Mouse (Mus musculus) myocyte (in vitro differentiated cells): ENCODE data around the gene Tm9sf1. TPM values are rescaled to one million over a fixed set of nuclear protein-coding genes. Genes with fewer than 3 reads are reported as not detected.

ENCODE experiments used
- H3K27me3 ChIP-seq: one replicate; pipeline ENCODE4 v1.6.1; 2011; ENCODE audit not compliant: control insufficient read depth, insufficient read depth, insufficient read length
- H3K36me3 ChIP-seq: one replicate; pipeline ENCODE4 v1.6.1; 2011; ENCODE audit not compliant: control insufficient read depth, insufficient read depth
- H3K4me2 ChIP-seq: one replicate; pipeline ENCODE4 v1.6.1; 2011; ENCODE audit warnings: low read depth, control low read depth
- H3K4me3 ChIP-seq: one replicate; pipeline ENCODE4 v1.5.1; 2011; ENCODE audit warnings: mild to moderate bottlenecking, control low read depth, moderate library complexity
- H3K79me2 ChIP-seq: one replicate; pipeline ENCODE4 v1.6.1; 2011; ENCODE audit not compliant: control insufficient read depth, insufficient read depth
- H3ac ChIP-seq: one replicate; pipeline ENCODE4 v1.6.1; 2011; ENCODE audit not compliant: control insufficient read depth, insufficient read length
- CEBPB ChIP-seq: IDR thresholded peaks from 2 replicates; pipeline ENCODE4 v1.6.1; 2011; ENCODE audit warnings: mild to moderate bottlenecking, moderate library complexity; ENCODE audit not compliant: poor library complexity, insufficient read depth, severe bottlenecking
- E2F4 ChIP-seq: IDR thresholded peaks from one replicate; pipeline ENCODE4 v1.6.1; 2011; ENCODE audit warnings: mild to moderate bottlenecking, control low read depth, moderate library complexity; ENCODE audit not compliant: insufficient read depth
- MAX ChIP-seq: IDR thresholded peaks from one replicate; pipeline ENCODE4 v1.6.1; 2011; ENCODE audit warnings: low read depth, mild to moderate bottlenecking, control low read depth
- MYOD1 ChIP-seq, 3 experiments: IDR thresholded peaks; one replicate each; pipeline ENCODE4 v1.6.1; 2011; ENCODE audit warnings: control low read depth in 2 of 3, low read depth in 2 of 3, mild to moderate bottlenecking in 2 of 3, moderate library complexity in 1 of 3; ENCODE audit not compliant: insufficient read length in 2 of 3, control insufficient read depth in 1 of 3
- MYOG ChIP-seq, 3 experiments: IDR thresholded peaks; one replicate each; pipeline ENCODE4 v1.6.1; 2011; ENCODE audit warnings: control low read depth in 2 of 3, low read depth in 2 of 3, mild to moderate bottlenecking in 2 of 3; ENCODE audit not compliant: insufficient read length in 2 of 3, control insufficient read depth in 1 of 3, insufficient read depth in 1 of 3
- POLR2A ChIP-seq: IDR thresholded peaks from one replicate; pipeline ENCODE4 v1.6.1; 2011; ENCODE audit warnings: low read depth, mild to moderate bottlenecking, control low read depth, moderate library complexity; ENCODE audit not compliant: insufficient read length
- POLR2AphosphoS2 ChIP-seq: IDR thresholded peaks from one replicate; pipeline ENCODE4 v1.6.1; 2011; ENCODE audit warnings: low read depth, control low read depth; ENCODE audit not compliant: insufficient read length
- REST ChIP-seq: IDR thresholded peaks from one replicate; pipeline ENCODE4 v1.6.1; 2011; ENCODE audit warnings: mild to moderate bottlenecking, control low read depth, moderate library complexity; ENCODE audit not compliant: insufficient read depth, insufficient read length
- SRF ChIP-seq: IDR thresholded peaks from one replicate; pipeline ENCODE4 v1.6.1; 2011; ENCODE audit warnings: low read depth; ENCODE audit not compliant: control insufficient read depth, insufficient read length
- TCF12 ChIP-seq: IDR thresholded peaks from one replicate; pipeline ENCODE4 v1.6.1; 2011; ENCODE audit warnings: mild to moderate bottlenecking, control low read depth; ENCODE audit not compliant: poor library complexity, insufficient read depth, severe bottlenecking
- TCF3 ChIP-seq: IDR thresholded peaks from one replicate; pipeline ENCODE4 v1.6.1; 2011; ENCODE audit warnings: low read depth, control low read depth; ENCODE audit not compliant: insufficient read length
- USF1 ChIP-seq: IDR thresholded peaks from one replicate; pipeline ENCODE4 v1.6.1; 2011; ENCODE audit warnings: low read depth, mild to moderate bottlenecking, control low read depth, moderate library complexity
- polyA plus RNA-seq: library from polyadenylated mRNA; unstranded; fragments of >200 nt; fragmentation: generic; extraction: Trizol; gene quantifications from one replicate; pipeline ENCODE4 v1.2.1, GENCODE M21; 2012; ENCODE audit warnings: missing spikeins

Gene Tm9sf1
- polyA plus RNA-seq, 1 experiment = 57.9 TPM

- Histone ChIP-seq H3K79me2 (peaks cover 10% of the 10 kb centered on the region), H3K4me2 (no peak within 1 kb of the TSS), H3ac (no peak within 1 kb of the TSS), H3K36me3 (no peaks in the 10 kb centered on the region), H3K27me3 (no peaks in the 10 kb centered on the region), H3K4me3 (no peak within 1 kb of the TSS)
- no peak for TF ChIP-seq CEBPB
- no peak for TF ChIP-seq MAX
- no peak for TF ChIP-seq TCF3
- TF ChIP-seq USF1 = no peak
- no peak for TF ChIP-seq POLR2A
- no peak for TF ChIP-seq TCF12
These were observed 6.3 kb upstream of the Tm9sf1 start, which contains the start of gene Tssk4 for GRCm38 (mm10) chr14:55649884-55650283. TSS of gene Tssk4 (plus strand) at chr14:55650184.

GRCm38 (mm10) chr14:55644261-55644888 is 769 bp upstream of the Tm9sf1 start:
- H3K4me2 ChIP-seq = peak overlapping the region; percentile 79
- H3K36me3 ChIP-seq = peaks cover under 1% of the 10 kb centered on the region
- H3ac ChIP-seq = peak overlapping the region; percentile 73
- H3K4me3 ChIP-seq = peak overlapping the region; percentile 81
- H3K27me3 ChIP-seq = no peaks in the 10 kb centered on the region
- no peak for TF ChIP-seq POLR2A
- H3K79me2 ChIP-seq = peaks cover 50% of the 10 kb centered on the region

- peaks cover 50% of the 10 kb centered on the region for H3K79me2 ChIP-seq
- peaks cover 6% of the 10 kb centered on the region for H3K36me3 ChIP-seq
- H3K27me3 ChIP-seq = no peaks in the 10 kb centered on the region
- TF ChIP-seq MYOG (IDR thresholded peaks at IDR 0.05; ENCODE audit: control insufficient read depth in 1 of 3, insufficient read depth in 1 of 3, insufficient read length in 2 of 3, low read depth in 2 of 3) = no peak
- H3K4me3 ChIP-seq = peak overlapping the region; percentile 81
- peak overlapping the region; percentile 73 for H3ac ChIP-seq
- H3K4me2 ChIP-seq = peak overlapping the region; percentile 96
These were observed 937 bp downstream of the Tm9sf1 start for GRCm38 (mm10) chr14:55642679-55643059.

GRCm38 (mm10) chr14:55641291-55641690 is 2.3 kb downstream of the Tm9sf1 start:
- TF ChIP-seq TCF3 = no peak
- TF ChIP-seq CEBPB = no peak
- TF ChIP-seq USF1 = no peak
- no peak for TF ChIP-seq SRF
- TF ChIP-seq REST = no peak
- TF ChIP-seq TCF12 = no peak
- H3K4me2 ChIP-seq = no peak overlapping the region
- peak overlapping the region; percentile 81 for H3K4me3 ChIP-seq
- H3K36me3 ChIP-seq = peaks cover 6% of the 10 kb centered on the region
- no peak overlapping the region for H3ac ChIP-seq
- peaks cover 50% of the 10 kb centered on the region for H3K79me2 ChIP-seq
- H3K27me3 ChIP-seq = no peaks in the 10 kb centered on the region

GRCm38 (mm10) chr14:55640816-55641215 is 2.8 kb downstream of the Tm9sf1 start:
- Histone ChIP-seq H3K27me3 (no peaks in the 10 kb centered on the region), H3K79me2 (peaks cover 49% of the 10 kb centered on the region), H3K4me2 (no peak overlapping the region), H3K4me3 (no peak overlapping the region), H3K36me3 (peaks cover 6% of the 10 kb centered on the region), H3ac (no peak overlapping the region)
- TF ChIP-seq MAX = no peak
- no peak for TF ChIP-seq TCF3
- no peak for TF ChIP-seq REST
- no peak for TF ChIP-seq POLR2AphosphoS2
- no peak for TF ChIP-seq E2F4
- no peak for TF ChIP-seq POLR2A
- TF ChIP-seq MYOG (IDR thresholded peaks at IDR 0.05; ENCODE audit: control insufficient read depth in 1 of 3, insufficient read depth in 1 of 3, insufficient read length in 2 of 3, low read depth in 2 of 3) = no peak

GRCm38 (mm10) chr14:55637795-55638194 is 5.8 kb downstream of the Tm9sf1 start, which contains the start of gene Gm49378:
TSS of gene Gm49378 (minus strand) at chr14:55637895.
- Histone ChIP-seq H3K27me3 (no peaks in the 10 kb centered on the region), H3K36me3 (peaks cover 14% of the 10 kb centered on the region), H3K4me3 (no peak within 1 kb of the TSS), H3K79me2 (peaks cover 27% of the 10 kb centered on the region), H3ac (no peak within 1 kb of the TSS), H3K4me2 (no peak within 1 kb of the TSS)
- TF ChIP-seq REST (no peak), POLR2AphosphoS2 (no peak), MAX (no peak), TCF3 (no peak), TCF12 (no peak), MYOD1 (IDR thresholded peaks at IDR 0.05; ENCODE audit: control insufficient read depth in 1 of 3, insufficient read length in 2 of 3, low read depth in 2 of 3) (no peak), POLR2A (no peak), USF1 (no peak), SRF (no peak), MYOG (IDR thresholded peaks at IDR 0.05; ENCODE audit: control insufficient read depth in 1 of 3, insufficient read depth in 1 of 3, insufficient read length in 2 of 3, low read depth in 2 of 3) (no peak), E2F4 (no peak), CEBPB (no peak)
